Mouse (Mus musculus) forebrain, embryonic 16.5 days (tissue): Measurements from ENCODE around the gene Spink2. TPM values are rescaled to one million over a fixed set of nuclear protein-coding genes. Genes with fewer than 3 reads are reported as not detected.

ENCODE experiments used
- ATAC-seq: fragments of 200-750 bp; cut with Nextera tagmentation; 2 replicates; pipeline ENCODE4 v1.8.0; 2017; ENCODE audit warnings: mild to moderate bottlenecking, moderate library complexity
- H3K27ac ChIP-seq: fragments of 300-500 bp; sonication (generic); 2 replicates; pipeline ENCODE4 v1.5.1; 2014; ENCODE audit warnings: low read length, control low read depth
- H3K27me3 ChIP-seq: fragments of 300-500 bp; sonication (generic); replicated peaks from 2 replicates; pipeline ENCODE4 v1.6.1; 2014; ENCODE audit warnings: low read length; ENCODE audit not compliant: control insufficient read depth, insufficient read depth
- H3K36me3 ChIP-seq: fragments of 300-500 bp; sonication (generic); 2 replicates; pipeline ENCODE4 v1.6.1; 2014; ENCODE audit not compliant: control insufficient read depth, insufficient read depth
- H3K4me1 ChIP-seq: fragments of 300-500 bp; sonication (generic); replicated peaks from 2 replicates; pipeline ENCODE4 v1.6.1; 2014; ENCODE audit warnings: low read length; ENCODE audit not compliant: control insufficient read depth, insufficient read depth
- H3K4me2 ChIP-seq: fragments of 300-500 bp; sonication (generic); 2 replicates; pipeline ENCODE4 v1.6.1; 2014; ENCODE audit warnings: mild to moderate bottlenecking, low read length, control low read depth
- H3K4me3 ChIP-seq: fragments of 300-500 bp; sonication (generic); replicated peaks from 2 replicates; pipeline ENCODE4 v1.5.1; 2014; ENCODE audit warnings: mild to moderate bottlenecking, low read length, control low read depth
- H3K9ac ChIP-seq: fragments of 300-500 bp; sonication (generic); replicated peaks from 2 replicates; pipeline ENCODE4 v1.6.1; 2014; ENCODE audit warnings: low read depth, low read length, control low read depth
- H3K9me3 ChIP-seq: fragments of 300-500 bp; sonication (generic); 2 replicates; pipeline ENCODE4 v1.6.1; 2016; ENCODE audit warnings: low read length; ENCODE audit not compliant: control insufficient read depth
- WGBS: fragments of 180-500 bp; shearing (Covaris S2); extraction: QIAGEN DNeasy Blood & Tissue Kit; methylation state at CpG from one replicate; pipeline ENCODE4 v1.1.7; 2014; 5-methylcytosine and 5-hydroxymethylcytosine counted together
- polyA plus RNA-seq: library from polyadenylated mRNA; unstranded; fragments of >200 nt; fragmentation: Nextera tagmentation; extraction: Ambion mirVana; gene quantifications from 2 replicates; pipeline ENCODE4 v1.2.1, GENCODE M21; 2015

The Spink2 gene
- polyA plus RNA-seq, 1 experiment from 2014 or later, result 0.35 TPM

DNA sequence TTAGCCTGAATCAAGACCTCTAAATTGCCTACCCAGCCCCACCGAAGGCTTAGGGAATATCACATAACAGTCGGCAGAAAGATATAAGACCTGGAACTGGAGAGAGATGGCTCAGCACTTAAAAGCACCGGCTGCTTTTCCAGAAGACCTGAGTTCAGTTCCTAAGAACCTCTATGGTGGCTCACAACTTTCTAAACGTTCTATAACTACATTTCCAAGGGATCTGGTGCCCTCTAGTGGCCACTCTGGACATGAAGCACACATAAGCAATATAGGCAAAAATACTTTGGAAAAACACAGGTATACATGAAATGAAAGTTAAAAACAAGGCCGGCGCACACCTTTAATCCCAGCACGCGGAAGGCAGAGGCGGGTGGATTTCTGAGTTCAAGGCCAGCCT is 5.9 kb upstream of the Spink2 start:
- 13% methylated on average over 9 of the region's 9 CpGs for WGBS
- ATAC-seq, result 0 out of 2 replicates have a peak, but pooled peaks have one; percentile 62
- H3K4me3 ChIP-seq, result no peak overlapping the region
- H3K36me3 ChIP-seq, result no peaks in the 10 kb centered on the region
- H3K9ac ChIP-seq, result no peak overlapping the region
- no peak overlapping the region for H3K4me2 ChIP-seq
- 0 out of 2 replicates have a peak, but pooled peaks cover 2% of the 10 kb centered on the region for H3K9me3 ChIP-seq
- H3K27me3 ChIP-seq, result no peaks in the 10 kb centered on the region
- H3K27ac ChIP-seq, result no peak overlapping the region
- no peaks in the 10 kb centered on the region; the same call in 1 of the 2 replicates for H3K4me1 ChIP-seq

DNA sequence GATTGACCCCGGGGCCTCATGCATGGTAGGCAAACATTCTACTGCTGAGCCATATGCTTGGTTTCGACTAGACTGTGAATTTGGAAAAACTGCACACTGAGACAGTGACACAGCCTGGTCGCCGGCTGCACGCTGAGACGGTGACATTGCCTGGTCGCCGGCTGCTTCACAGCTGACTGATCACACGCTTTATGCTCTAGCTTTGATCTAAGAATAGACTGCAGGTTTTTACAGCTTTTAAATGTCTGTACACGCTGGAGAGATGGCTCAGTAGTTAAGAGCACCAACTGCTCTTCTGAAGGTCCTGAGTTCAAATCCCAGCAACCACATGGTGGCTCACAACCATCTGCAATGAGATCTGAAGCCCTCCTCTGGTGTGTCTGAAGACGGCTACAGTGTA is 5.1 kb downstream of the Spink2 start:
- no peak overlapping the region for H3K4me3 ChIP-seq
- no peak overlapping the region for H3K9ac ChIP-seq
- H3K27ac ChIP-seq, result no peak overlapping the region
- no peaks in the 10 kb centered on the region for H3K36me3 ChIP-seq
- no peak for ATAC-seq
- H3K4me1 ChIP-seq, result peaks cover 3% of the 10 kb centered on the region; the same call in 1 of the 2 replicates
- H3K9me3 ChIP-seq, result no peaks in the 10 kb centered on the region
- no peak overlapping the region for H3K4me2 ChIP-seq
- WGBS, result 66% methylated on average over 11 of the region's 11 CpGs
- H3K27me3 ChIP-seq, result no peaks in the 10 kb centered on the region

DNA sequence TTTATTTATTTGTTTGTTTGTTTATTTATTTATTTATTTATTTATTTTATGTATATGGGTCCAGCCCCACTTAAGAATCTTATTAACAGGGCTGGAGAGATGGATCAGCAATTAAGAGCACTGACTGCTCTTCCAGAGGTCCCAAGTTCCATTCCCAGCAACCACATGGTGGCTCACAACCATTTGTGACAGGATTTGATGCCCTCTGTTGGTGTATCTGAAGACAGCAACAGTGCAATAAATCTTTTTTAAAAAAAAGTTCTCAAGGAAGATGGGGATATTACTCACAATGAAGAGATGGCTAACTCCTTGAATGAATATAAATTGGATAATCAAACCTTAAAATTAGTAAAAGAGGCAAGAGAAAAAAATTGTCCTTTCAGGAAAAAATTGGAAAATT is 9.0 kb downstream of the Spink2 start:
- Histone ChIP-seq H3K4me2 (no peak overlapping the region), H3K27me3 (no peaks in the 10 kb centered on the region), H3K4me3 (no peak overlapping the region), H3K9me3 (no peaks in the 10 kb centered on the region), H3K27ac (no peak overlapping the region), H3K4me1 (no peaks in the 10 kb centered on the region), H3K9ac (no peak overlapping the region), H3K36me3 (no peaks in the 10 kb centered on the region)
- no peak for ATAC-seq

DNA sequence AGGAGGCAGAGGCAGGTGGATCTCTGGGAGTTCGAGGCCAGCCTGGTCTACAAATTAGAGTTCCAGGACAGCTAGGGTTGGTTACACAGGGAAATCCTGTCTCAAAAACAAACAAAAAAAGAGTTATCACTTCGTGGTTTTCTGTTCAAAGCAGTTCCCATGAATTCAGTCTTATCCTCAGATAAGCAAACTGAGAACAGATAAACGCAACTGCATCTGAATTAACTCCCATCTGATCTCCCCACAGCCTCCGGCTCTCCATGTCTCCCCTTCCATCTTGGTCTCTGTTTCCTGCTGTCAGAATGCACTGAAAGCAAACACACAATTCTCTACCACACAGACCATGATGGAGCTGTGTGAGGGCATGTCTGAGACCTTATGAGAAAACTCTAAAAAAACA is 10.6 kb downstream of the Spink2 start:
- H3K9me3 ChIP-seq, result no peaks in the 10 kb centered on the region
- no peaks in the 10 kb centered on the region for H3K27me3 ChIP-seq
- no peaks in the 10 kb centered on the region for H3K36me3 ChIP-seq
- H3K4me2 ChIP-seq, result no peak overlapping the region
- H3K4me3 ChIP-seq, result no peak overlapping the region
- H3K27ac ChIP-seq, result no peak overlapping the region
- ATAC-seq, result no peak
- no peaks in the 10 kb centered on the region for H3K4me1 ChIP-seq
- H3K9ac ChIP-seq, result no peak overlapping the region
- 76% methylated on average over 4 of the region's 4 CpGs for WGBS

DNA sequence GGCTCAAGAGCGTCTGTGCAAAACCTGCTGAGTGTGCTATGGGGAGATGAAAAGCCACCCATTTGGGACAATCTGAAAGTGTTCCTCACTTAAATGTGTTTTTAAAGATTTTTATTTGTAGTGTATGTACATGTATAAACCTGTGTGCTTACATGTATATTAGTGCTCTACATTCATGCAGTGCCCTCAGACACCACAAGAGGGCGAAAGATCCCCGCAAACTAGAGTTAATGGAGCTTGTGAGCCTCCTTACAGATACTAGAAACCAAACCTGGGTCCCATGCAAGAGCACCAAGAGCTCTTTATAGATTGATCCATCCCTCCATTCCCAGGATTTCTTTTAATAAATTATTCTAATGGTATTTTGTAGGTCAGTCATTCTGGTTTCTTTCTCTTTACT is 17.3 kb downstream of the Spink2 start:
- 45% methylated on average over 3 of the region's 3 CpGs for WGBS
- no peak for ATAC-seq

DNA sequence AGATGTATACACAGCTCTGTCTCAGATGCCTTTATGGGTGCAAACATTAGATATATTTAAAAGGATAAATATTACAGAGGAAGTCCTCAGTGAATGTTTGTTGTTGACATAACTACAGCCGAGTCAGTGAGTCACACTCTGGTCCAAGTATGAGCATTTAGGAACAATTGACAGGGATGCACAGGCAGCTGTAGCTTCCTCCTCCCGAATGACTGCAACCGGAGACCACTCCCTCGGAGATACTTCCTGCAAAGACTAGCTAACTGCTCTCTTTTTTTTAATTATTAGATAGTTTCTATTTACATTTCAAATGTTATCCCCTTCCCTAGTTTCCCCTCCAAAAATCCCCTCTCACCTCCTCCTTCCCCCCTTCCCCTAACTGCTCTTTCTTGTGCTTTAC is 18.0 kb downstream of the Spink2 start:
- Histone ChIP-seq H3K9ac (no peak overlapping the region), H3K36me3 (no peaks in the 10 kb centered on the region), H3K9me3 (no peaks in the 10 kb centered on the region), H3K4me3 (no peak overlapping the region), H3K27ac (no peak overlapping the region), H3K27me3 (no peaks in the 10 kb centered on the region), H3K4me2 (no peak overlapping the region), H3K4me1 (no peaks in the 10 kb centered on the region)
- ATAC-seq, result no peak
- 83% methylated on average over 4 of the region's 4 CpGs for WGBS

More for the DNA sequence above, 17.3 kb downstream of the Spink2 start:
- H3K27ac ChIP-seq, result no peak overlapping the region
- no peak overlapping the region for H3K4me3 ChIP-seq
- no peak overlapping the region for H3K9ac ChIP-seq
- H3K36me3 ChIP-seq, result no peaks in the 10 kb centered on the region
- H3K4me1 ChIP-seq, result no peaks in the 10 kb centered on the region
- H3K27me3 ChIP-seq, result no peaks in the 10 kb centered on the region
- no peaks in the 10 kb centered on the region for H3K9me3 ChIP-seq
- H3K4me2 ChIP-seq, result no peak overlapping the region

DNA sequence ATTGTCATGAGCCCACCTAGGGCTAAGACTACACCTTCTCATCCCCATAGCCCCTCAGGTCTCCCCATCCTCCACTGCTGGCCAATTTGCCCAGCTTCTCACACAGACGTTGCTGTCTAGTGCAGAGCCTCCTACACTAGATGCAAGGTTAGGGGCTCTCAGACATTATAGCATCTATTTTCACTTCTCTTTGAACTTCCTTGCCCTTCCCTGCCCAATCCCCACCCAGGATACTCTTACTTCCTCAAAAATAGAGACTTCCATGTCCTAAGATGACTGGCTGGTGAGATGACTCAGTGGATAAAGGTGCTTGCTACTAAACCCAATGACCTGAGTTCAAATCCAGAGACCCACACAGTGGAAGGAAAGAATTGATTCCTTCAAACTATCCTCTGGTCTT is 19.6 kb downstream of the Spink2 start:
- 83% methylated on average over 1 of the region's 1 CpGs for WGBS
- Histone ChIP-seq H3K4me1 (no peaks in the 10 kb centered on the region), H3K36me3 (no peaks in the 10 kb centered on the region), H3K9ac (no peak overlapping the region), H3K9me3 (no peaks in the 10 kb centered on the region; the same call in 1 of the 2 replicates), H3K27me3 (no peaks in the 10 kb centered on the region), H3K4me3 (no peak overlapping the region), H3K27ac (no peak overlapping the region), H3K4me2 (no peak overlapping the region)
- no peak for ATAC-seq

DNA sequence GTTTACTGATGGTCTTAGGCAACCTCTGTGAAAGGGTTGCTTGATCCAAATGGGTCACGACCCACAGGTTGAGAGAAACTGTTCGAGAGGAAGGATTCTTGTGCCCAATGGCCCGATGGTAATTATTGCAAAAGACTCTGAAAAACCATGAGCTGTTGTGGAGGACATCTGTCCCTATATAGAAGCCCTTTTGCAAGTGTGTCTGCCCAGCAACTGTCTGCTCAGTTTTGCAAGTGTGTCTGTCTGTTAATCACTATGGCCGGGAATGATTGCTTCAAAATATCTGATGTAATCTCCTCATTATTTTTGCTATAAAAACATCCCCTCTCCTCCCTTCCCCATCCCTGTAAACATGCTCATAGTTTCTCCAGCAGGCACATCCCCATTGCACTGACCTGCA is 20.2 kb downstream of the Spink2 start:
- Histone ChIP-seq H3K4me1 (no peaks in the 10 kb centered on the region), H3K27ac (no peak overlapping the region), H3K27me3 (no peaks in the 10 kb centered on the region), H3K36me3 (no peaks in the 10 kb centered on the region), H3K9ac (no peak overlapping the region), H3K9me3 (no peaks in the 10 kb centered on the region; the same call in 1 of the 2 replicates), H3K4me3 (no peak overlapping the region), H3K4me2 (no peak overlapping the region)
- 83% methylated on average over 4 of the region's 4 CpGs for WGBS
- no peak for ATAC-seq

DNA sequence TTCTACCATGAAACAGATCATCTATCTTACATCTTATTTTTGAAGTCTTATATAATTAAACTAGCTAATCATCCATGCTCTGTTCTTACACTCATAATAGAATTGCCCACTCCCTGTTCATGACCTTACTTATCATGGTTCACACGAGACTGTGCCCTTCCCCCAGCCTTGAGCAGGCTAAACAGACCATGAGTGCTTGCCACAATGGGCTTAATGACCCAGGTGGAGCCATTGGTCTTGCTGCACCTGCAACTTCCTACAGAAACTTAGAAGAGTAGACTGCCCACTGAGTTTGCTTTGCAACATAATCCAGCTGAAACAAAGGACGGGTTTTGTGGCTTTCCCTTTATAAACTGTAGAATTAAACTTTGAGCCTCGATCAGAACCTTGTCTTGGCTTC is 22.5 kb downstream of the Spink2 start:
- H3K9ac ChIP-seq, result no peak overlapping the region
- WGBS, result 38% methylated on average over 3 of the region's 3 CpGs

DNA sequence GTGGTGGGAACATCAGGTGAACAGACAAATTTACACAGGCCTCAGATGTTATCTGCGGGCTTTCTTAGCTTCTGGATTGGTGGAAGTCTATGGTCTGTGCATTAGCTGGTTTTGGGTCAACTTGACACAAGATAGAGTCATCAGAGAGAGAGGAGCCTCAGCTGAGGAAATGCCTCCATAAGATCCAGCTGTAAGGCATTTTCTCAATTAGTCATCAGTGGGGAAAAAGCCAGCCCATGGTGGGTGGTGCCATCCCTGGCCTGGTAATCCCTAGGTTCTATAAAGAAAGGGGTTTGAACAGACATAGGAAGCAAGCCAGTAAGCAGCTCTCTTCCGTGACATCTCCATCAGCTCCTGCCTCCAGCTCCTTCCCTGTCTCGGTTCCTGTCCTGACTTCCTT is 25.9 kb downstream of the Spink2 start:
- H3K9me3 ChIP-seq, result no peaks in the 10 kb centered on the region; the same call in 1 of the 2 replicates
- no peak overlapping the region for H3K9ac ChIP-seq
- no peaks in the 10 kb centered on the region for H3K36me3 ChIP-seq
- no peaks in the 10 kb centered on the region for H3K4me1 ChIP-seq
- WGBS, result 88% methylated on average over 3 of the region's 3 CpGs
- H3K4me3 ChIP-seq, result no peak overlapping the region
- H3K27me3 ChIP-seq, result no peaks in the 10 kb centered on the region
- H3K4me2 ChIP-seq, result no peak overlapping the region
- no peak overlapping the region for H3K27ac ChIP-seq
- no peak for ATAC-seq

More for the DNA sequence above, 22.5 kb downstream of the Spink2 start:
- no peaks in the 10 kb centered on the region for H3K36me3 ChIP-seq
- no peak overlapping the region for H3K27ac ChIP-seq
- H3K4me1 ChIP-seq, result no peaks in the 10 kb centered on the region
- no peak for ATAC-seq
- H3K27me3 ChIP-seq, result no peaks in the 10 kb centered on the region
- H3K9me3 ChIP-seq, result no peaks in the 10 kb centered on the region; the same call in 1 of the 2 replicates
- no peak overlapping the region for H3K4me2 ChIP-seq
- H3K4me3 ChIP-seq, result no peak overlapping the region
